Mouse (Mus musculus) small intestine, adult 2 months (tissue): ENCODE data around the gene Ubac2.

Experiments used
- CTCF ChIP-seq: fragments of 200-500 bp; IDR thresholded peaks from 2 replicates; pipeline ENCODE4 v1.5.1; 2012; ENCODE audit warnings: low read depth, mild to moderate bottlenecking, control low read depth, inconsistent platforms, low read length, moderate library complexity, mixed read lengths; ENCODE audit not compliant: insufficient replicate concordance, insufficient read length; ENCODE audit errors: extremely low read depth
- POLR2A ChIP-seq: fragments of 200-500 bp; IDR thresholded peaks from 2 replicates; pipeline ENCODE4 v1.6.1; 2012; ENCODE audit warnings: low read depth, mild to moderate bottlenecking, control low read depth, inconsistent platforms, low read length, moderate library complexity

GRCm38 (mm10) chr14:121936356-121936755 lies 57.9 kb downstream of the Ubac2 start:
- no peak for TF ChIP-seq POLR2A
- no peak for TF ChIP-seq CTCF
